Mouse (Mus musculus): ENCODE measurements around the gene A3galt2. TPM values are rescaled to one million over a fixed set of nuclear protein-coding genes. Genes with fewer than 3 reads are reported as not detected.

The A3galt2 gene
- total RNA-seq, 1 experiment from 2014 or later = 0.09 TPM

DNA sequence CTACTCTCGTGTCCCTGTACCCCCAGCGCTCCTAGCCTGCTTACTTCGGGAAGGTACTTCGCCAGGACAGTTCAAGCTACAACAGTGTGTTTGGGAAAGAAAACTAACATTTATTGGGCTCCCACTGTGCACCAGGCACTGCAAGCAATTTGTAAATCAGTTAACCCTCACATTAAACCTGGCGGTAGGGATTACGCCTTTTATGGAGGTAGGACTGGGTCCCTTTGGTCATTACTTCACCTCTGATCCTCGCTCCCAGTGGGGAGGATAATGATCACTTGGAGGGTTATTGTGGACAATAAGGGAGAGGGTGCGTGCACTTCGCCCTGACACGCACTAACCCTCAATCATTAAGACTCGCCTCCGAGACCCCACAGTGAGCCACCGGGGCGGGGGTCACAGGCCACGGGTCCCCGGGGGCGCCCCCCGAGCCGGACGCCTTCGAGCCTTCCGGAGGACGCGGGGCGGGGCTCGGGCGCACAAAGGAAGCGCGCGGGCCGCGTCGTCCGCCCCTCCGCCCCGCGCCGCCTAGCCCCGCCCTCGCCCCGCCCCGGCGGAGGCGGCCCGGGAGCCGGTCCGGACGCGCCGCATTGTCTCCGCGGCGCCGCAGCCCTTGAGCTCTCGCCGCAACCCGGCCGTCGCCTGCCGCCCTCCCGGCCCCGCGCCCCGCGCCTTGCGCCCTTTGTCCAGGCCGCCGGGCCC is 28.0 kb upstream of the A3galt2 start:
- peak; percentile 53 for ATAC-seq (replicated peaks; ENCODE audit: low read depth, poor library complexity, severe bottlenecking)

DNA sequence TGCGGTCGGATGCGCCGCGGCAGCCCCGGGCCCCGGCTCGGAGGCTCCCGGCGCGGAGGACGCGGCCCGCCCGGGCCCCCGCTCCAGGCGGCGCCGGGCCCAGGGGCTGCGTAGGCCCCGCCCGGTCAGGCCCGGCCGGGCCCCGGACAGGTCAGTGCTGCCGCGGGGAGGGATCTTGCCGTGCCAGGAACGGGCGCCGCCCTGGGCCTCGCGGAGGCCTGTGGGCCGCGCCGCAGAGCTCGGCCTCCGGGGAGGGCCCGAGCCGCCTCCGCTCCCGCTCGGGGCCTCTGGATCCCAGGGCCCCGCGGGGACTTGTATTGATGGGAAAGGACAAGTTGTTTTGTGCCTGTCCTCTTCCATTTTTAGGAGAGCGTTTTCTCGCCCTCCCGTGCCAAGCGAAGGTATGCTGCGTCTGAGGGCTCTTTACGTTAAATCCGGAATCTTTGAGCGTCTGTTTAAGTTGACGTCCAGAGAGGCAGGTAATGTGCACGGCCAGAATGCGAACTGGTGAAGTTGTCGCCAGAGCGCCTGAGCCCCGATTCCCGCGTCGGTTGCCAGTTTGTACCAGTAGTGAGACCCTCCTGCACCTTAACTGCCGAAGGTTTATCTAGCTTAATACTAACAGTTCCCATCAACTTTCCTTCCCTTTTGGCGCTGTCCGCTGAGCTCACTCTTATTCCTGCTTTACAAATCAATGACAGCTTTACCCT is 27.3 kb upstream of the A3galt2 start:
- 0 out of 2 replicates have a peak, but pooled peaks have one; percentile 13 for ATAC-seq (replicated peaks; ENCODE audit: low read depth, poor library complexity, severe bottlenecking)

DNA sequence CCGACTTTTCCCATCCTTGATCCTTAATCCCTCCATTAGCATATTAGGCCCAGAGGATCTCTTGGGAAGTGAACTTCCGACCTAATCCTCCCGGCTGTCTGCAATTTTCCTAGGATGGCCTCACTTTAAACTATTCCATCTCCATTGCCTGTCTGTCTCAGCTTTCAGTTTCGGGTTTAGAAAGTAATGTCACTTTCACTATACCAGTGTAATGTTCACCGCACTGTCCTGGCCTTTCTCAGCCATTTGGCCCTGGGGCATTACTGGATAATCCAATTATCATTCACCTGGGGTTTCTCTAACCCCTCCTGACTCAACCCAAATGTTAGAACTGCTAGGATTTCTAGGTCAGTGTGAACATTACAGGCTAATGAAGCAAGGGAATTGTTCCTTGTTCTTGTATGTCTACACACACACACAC is 26.7 kb upstream of the A3galt2 start:
- peak; percentile 26; the same call in 1 of the 2 replicates for ATAC-seq (replicated peaks; ENCODE audit: low read depth, poor library complexity, severe bottlenecking)

DNA sequence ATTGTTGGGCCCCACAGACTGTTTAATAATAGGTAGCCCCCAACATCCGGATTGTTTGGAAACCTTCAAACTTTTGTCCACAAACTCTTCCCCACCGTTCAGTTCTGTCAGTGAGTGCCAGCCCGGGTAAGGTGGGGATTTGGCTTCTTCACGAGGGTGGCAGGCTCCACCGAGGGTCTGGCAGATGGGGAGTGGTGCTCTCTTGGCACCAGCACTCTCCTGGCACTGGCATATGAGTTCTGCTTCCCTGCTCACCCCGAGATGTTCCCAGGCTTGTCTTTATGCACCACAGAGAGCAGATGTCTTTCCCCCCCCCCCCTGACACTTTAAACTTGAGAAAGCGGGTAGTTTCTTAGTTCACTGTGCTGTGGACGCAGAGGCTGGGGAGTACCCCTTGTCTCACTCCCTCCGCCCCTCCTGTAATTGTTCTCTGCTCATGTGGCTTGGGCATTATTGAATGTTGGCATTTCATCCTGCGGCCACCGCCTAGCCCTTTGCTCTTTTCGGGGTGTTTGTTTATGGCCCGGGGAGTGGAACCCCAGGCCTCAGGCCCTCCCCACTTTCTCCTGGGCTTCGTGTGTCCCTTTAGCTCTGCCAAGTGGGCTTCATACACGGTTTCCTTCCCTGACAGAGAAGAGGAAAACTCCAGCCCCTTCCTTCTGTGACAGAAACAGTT is 26.0 kb upstream of the A3galt2 start:
- ATAC-seq (replicated peaks; ENCODE audit: low read depth, poor library complexity, severe bottlenecking) = no peak

DNA sequence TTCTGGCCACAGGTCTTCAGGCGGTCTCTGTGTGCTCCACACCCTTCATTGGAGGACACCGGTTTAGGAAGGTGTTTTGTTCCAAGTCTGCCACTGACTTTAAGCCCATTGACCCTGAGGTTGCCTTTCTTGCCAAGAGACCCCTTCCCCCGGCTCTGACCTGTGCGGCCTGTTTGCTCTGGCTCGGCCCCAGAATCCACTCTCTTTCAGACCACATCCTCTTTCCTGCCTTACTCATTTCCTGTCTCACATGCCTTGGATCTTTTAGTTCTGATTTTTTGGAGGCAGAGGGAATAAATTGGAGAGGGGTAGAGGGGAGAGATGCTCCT is 25.5 kb upstream of the A3galt2 start:
- 0 out of 2 replicates have a peak, but pooled peaks have one; percentile 6 for ATAC-seq (replicated peaks; ENCODE audit: low read depth, poor library complexity, severe bottlenecking)

DNA sequence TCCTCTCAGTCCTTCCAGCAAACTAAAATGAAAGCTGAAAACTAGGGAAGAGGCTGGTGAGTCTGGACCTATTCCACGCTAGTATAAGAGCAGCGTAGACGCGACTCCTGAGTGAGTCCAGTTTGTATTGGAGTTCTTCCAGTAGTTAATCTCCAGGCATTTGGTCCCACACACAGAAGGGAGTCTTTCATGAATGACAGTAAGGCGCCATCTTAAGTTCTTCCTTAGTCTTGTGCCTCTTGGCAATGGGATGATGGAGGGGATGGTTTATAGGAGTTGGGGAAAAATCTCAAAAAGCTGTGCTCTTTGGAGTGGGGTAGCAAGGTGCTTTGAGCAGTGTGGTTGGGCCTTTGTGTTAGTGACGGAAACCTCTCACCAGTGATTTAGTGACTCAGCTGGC is 24.9 kb upstream of the A3galt2 start:
- no peak for ATAC-seq (replicated peaks; ENCODE audit: low read depth, poor library complexity, severe bottlenecking)

GRCm38 (mm10) chr4:128732794-128733193 is 22.4 kb upstream of the A3galt2 start:
- ATAC-seq (replicated peaks; ENCODE audit: low read depth, poor library complexity, severe bottlenecking) = no peak

DNA sequence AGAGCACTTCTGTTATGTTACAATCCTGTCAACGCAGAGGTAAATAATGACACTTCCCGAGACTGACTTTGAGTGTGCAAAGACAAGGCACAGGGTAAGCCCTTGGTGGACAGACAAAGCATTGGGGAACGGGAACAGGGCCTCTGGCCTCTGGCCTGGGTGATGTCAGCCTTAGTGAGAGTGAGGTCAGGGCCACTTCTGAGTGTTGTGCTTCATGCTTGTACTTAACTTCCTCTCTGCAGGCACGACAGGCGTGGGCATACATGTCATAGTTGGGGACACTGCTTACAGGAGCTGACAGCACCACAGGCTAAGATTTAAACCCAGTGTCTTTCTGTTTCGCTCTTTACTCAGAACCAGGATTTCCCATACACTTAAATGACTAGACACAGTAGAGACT is 21.7 kb upstream of the A3galt2 start:
- ATAC-seq (replicated peaks; ENCODE audit: low read depth, poor library complexity, severe bottlenecking) = peak; percentile 40

DNA sequence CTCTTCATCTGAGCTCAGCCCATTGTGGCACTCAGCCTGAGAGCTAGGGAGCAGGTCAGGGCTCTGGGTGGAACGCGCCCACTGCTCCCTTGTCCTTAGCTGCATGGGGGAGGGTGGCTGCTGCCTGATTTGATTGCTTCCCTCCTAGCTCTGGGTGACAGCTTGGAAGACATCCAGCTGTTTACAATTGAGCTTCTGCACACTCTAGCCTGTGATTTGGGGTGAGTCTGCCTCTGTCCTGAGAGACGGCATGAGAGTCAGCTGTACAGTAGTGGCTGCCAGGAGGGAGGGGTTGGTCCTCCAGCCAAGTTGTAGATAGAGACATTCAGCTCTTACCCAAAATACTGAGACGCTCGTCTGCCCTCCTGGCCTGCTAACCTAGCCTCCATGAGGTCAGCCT is 20.9 kb upstream of the A3galt2 start:
- 0 out of 2 replicates have a peak, but pooled peaks have one; percentile 7 for ATAC-seq (replicated peaks; ENCODE audit: low read depth, poor library complexity, severe bottlenecking)

- no peak for ATAC-seq (replicated peaks; ENCODE audit: low read depth, poor library complexity, severe bottlenecking)
Measured at GRCm38 (mm10) chr4:128734721-128735671, 20.2 kb upstream of the A3galt2 start.

DNA sequence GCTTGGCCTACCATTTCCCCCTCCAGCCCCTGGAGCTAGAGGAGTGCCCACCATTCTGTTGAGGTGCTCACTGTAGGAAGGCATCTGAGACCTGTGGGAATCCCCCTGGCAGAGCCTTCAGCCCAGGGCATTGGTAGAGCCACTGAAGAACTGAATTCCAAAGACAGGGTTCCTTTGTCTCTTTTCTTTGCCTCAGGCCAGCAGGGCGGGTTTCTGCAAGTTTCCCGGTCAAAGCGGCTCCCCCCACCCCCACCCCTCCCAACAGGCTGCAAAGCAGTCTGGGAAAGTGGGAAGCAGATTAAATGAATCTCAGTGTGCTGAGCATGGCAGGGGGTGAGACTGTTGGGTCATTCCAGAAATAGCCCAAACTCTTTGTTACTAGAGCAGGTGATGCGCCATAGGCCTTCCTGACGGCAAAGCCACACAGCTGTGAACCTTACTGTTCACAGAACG is 18.0 kb upstream of the A3galt2 start:
- no peak for ATAC-seq (replicated peaks; ENCODE audit: low read depth, poor library complexity, severe bottlenecking)

DNA sequence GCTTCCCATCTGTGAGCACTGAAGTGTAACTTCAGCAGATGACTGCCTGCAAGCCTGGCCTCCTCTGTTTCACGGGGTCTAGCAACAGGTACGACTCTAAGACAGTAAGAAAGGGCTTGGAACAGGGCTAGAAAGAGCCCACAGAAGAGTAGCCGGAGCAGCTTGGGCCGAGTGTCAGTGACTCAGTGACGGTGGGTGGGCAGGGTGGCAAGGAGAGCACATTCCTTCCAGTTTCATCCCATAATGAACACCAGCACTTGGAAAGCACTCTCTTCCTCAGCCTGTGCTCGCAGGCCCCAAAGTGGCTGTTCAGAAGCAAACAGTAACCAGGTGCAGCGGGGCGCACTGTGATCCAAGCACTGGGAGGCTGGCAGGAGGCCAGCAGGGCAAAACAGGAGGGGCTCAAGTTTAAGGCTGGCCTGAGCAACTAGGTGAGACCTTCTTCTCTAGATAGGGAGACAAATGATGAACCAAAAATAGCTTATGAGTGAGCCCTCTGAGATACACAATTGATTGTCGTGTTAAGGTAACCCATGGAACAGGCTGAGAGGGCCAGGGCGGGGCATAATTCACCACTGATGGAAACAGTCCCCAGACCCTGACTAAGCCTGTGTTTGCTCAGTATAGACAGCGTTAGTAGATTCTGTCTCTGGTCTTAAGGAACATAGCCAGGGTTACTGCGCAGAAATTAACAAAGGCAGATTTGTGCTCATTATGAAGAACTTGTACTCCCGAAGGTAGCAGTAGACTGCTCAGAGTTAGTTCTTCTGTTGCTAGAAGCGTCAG is 17.1 kb upstream of the A3galt2 start:
- ATAC-seq (replicated peaks; ENCODE audit: low read depth, poor library complexity, severe bottlenecking) = no peak

DNA sequence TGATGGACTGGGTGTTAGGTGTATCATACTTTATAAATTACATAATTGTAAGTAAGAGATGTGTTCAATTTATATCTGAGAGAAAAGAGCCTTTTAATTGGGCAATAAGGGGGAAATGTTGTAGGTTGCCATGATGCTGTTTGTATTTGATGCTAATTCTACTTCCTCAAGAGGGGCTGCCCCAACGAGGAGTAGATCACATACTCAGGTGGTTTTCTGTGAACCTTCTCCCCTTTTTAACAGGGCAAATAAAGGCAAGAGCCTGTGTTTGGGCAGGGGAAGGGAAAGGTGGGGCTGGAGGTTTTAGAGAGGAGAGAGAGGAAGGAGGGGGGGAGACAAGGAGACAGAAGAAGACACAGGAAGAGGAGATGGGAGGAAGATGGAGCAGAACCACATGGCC is 14.3 kb upstream of the A3galt2 start:
- ATAC-seq (replicated peaks; ENCODE audit: low read depth, poor library complexity, severe bottlenecking) = no peak

- ATAC-seq (replicated peaks; ENCODE audit: low read depth, poor library complexity, severe bottlenecking) = no peak
Measured at GRCm38 (mm10) chr4:128741906-128742305, 13.3 kb upstream of the A3galt2 start.

GRCm38 (mm10) chr4:128742379-128742970 is 12.7 kb upstream of the A3galt2 start:
- ATAC-seq (replicated peaks; ENCODE audit: low read depth, poor library complexity, severe bottlenecking) = no peak

GRCm38 (mm10) chr4:128743031-128743626 is 12.0 kb upstream of the A3galt2 start:
- no peak for ATAC-seq (replicated peaks; ENCODE audit: low read depth, poor library complexity, severe bottlenecking)

- ATAC-seq (replicated peaks; ENCODE audit: low read depth, poor library complexity, severe bottlenecking) = peak; percentile 55
Measured at GRCm38 (mm10) chr4:128745160-128745559, 10.0 kb upstream of the A3galt2 start.

DNA sequence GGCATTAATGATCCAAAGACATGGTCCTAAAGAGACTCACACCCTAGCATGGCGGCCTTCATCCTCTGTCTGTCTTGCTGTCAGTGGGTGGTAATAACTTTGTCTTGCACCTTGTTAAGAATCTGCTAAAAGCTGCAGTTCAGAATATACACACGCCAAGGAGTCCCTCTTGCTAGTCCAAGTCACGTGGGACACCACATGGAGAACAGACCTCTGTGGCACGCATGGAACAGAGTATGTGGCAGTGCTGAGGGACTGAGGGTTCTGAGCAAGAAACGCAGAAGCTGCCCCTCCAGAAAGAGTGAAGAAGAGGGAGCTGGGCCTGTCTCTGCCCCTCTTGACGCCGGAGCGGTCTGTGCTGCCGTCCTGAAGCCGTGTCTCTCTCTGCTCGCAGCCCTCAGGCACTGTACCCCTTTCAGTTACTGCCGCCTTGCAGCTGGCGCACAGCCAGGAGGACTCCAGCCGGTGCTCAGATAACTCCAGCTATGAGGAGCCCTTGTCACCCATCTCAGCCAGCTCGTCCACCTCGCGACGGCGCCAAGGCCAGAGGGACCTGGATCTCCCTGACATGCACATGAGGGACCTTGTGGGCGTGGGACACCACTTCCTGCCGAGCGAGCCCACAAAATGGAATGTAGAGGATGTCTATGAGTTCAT is 7.4 kb upstream of the A3galt2 start:
- ATAC-seq (replicated peaks; ENCODE audit: low read depth, poor library complexity, severe bottlenecking) = peak; percentile 45; the same call in 1 of the 2 replicates
